Mouse (Mus musculus) left cerebral cortex, postnatal 4 days (tissue): ENCODE results near the gene Gm49322. TPM values are rescaled to one million over a fixed set of nuclear protein-coding genes. Genes with fewer than 3 reads are reported as not detected.
"Not testable (repeated sequence)": the region's sequence is repeated elsewhere in the genome, so short reads cannot be mapped to it uniquely, and the experiment has no call there.

Experiments
- DNase-seq: peaks from one replicate; pipeline ENCODE4 v3.0.0-alpha.2; 2022
- intact Hi-C: fragments of 180-260 bp; cut with DNase I; formaldehyde crosslinking; loops from one replicate; pipeline ENCODE4 v1.15.1; 2025
- total RNA-seq, 2 experiments: library from RNA; stranded (reverse); gene quantifications; 2 replicates each; pipeline ENCODE4 v1.2.3; 2021

Gene Gm49322
- total RNA-seq, 2 experiments from 2014 or later = 3.7 to 4.8 TPM

DNA sequence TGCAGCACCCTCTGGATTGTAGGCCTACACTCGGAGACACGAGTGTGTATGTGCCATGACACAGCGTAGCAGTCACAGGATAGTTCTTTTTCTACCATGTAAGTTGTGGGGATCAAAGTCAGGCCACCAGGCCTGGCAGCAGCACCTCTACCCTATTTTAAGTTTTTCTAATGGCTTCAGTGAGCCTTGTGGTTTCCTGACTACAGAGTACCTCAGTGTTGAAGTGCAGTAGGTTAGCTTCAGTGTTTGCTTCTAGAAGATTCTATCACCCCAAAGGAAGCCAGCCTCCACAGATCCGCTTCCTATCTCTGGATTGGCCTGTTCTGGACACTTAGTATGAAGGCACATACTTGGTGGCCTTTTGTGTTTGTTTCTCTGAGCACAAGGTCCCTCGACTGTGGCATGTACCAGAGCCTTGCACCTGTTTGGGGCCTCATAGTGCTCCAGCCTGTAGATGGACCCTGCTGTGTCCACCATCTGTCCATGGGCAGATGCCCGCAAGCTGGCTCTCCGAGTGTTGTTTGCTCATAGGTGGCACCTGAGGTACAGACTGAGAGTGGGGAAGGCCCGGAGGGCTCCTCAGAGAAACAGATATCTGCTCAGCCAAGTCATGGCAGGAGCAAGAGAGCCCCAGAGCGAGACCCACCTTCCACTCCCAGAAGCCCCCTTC is 4.4 kb downstream of the Gm49322 start:
- intact Hi-C loops = no loop called here
- peak; percentile 48 for DNase-seq

DNA sequence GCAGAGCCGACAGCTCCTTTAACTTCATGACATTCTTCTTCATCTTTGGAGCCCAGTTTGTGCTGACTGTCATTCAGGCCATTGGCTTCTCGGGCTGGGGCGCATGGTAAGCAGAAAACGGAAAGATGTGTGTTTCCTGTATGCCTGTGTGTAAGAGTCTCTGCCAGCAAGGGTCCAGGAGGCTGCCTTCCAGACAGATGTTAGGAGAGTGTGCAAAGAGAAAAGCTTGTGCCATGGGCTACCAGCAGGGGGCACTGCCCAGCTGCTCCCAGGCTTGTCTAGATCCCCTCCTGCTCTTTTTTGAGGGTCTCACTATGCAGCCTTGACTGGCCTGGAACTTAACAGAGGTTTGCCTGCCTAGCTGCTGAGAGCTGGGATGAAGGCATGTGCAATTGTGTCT is 5.2 kb downstream of the Gm49322 start:
- peak; percentile 51 for DNase-seq
- intact Hi-C loops = no loop called here

DNA sequence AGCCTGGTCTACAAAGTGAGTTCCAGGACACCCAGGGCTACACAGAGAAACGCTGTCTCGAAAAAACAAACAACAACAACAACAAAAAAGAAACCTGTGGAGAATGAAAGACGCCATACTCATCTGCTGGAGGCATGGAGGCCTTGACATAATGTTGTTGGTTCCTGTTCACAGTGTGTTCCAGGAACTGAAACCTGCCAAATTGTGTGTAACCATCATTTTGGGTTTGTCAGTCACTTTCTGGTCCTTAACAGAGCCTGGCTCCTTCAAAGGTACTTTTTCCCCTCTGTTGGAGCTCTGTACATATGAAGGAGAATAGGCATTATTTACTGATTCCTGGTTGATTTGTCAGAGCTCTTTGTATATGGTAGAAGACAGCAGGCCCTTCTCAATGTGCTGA is 6.1 kb downstream of the Gm49322 start:
- DNase-seq = no peak
- intact Hi-C loops = no loop called here

DNA sequence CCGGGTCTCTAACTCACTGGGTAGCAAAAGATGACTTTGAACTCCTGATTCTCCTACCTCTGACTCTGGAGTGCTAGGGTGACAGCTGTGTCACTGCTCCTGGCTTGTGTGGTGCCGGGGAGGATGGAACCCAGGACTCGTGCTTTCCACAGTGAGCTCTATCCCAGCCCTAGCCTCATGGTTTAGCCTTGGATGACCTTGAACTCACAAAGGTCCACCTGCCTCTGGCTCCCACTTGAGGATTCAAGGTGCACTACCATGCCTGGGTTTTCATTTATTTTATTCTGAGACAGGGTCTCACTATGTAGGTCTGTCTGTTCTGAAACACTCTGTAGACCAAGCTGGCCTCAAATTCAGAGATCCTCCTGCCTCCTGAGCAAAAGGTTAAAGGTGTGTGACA is 8.0 kb downstream of the Gm49322 start:
- intact Hi-C loops = no loop called here
- no peak for DNase-seq

DNA sequence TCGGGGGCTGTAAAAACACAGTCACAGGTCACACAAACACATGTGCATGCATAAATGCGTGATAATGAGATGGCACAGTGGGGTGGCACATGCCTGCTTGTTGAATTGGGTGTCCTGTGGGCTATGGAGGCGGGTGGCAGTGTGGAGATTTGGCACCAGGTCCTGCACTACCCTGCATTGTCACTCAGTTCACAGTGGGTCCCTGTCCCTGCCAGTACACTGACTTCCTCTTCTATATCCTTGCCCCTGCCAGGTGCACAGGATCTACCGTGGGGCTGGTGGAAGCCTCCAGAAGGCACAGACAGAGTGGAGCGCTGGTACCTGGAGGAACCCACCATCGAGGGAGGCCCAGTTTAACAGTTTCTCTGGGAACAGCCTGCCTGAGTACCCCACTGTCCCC is 8.5 kb downstream of the Gm49322 start:
- intact Hi-C loops = no loop called here
- no peak for DNase-seq

DNA sequence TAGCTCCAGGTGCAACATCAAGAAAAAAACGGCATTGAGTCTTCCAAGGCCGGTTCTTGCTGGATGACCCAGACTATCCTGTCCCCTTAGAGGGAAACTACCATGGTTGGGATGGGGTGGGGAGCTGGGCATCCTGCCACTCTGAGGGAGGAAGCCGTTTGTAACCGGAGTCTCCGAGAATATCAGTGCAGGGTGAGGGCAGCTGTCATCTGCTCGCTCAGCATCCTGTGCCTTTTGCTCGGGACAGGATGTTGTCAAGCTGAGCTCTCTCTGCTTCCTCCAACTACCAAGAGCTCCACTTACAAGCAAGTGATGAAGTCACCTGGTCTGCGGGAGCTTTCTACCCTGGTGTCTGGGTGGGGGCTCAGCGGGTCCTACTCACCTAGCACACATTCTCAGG is 12.4 kb downstream of the Gm49322 start:
- intact Hi-C loops = no loop called here

DNA sequence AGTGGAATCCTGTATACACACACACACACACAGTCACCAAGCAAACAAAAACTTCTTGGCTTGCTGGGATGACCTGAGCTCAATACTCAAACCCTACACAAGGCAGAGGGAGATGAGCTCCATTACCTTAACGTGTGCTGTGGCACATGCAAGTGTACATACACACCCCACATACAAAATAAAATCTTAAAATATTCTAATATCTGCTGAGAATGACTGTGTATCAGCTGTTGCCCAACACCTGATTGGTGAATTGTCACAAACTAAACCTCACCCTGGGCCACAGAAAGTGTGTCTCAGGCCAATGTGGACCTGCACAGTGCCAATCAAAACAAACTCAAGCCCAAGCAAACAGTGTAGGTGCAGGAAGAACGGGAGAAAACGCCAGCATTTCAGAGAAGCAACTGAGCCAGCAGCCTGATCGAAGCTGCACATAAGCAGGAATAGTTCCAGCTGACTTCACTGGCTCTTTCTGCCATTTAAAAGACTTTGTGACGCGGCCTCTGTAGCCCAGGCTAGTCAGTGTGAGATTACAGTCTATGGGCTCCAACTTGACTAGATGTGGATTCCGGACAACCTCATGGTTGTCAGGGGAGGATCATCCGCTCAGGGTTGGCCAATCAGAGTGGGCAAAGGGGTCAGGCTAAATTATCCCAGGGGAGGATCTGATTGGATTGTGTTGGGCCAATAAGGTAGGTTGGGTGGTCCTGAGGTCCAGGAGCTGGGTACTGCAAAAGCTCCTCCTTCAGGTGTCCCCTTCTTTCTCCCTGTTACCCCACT is 13.8 kb downstream of the Gm49322 start:
- DNase-seq = no peak
- intact Hi-C loops = no loop called here

More for the DNA sequence above, 12.4 kb downstream of the Gm49322 start:
- DNase-seq = no peak

DNA sequence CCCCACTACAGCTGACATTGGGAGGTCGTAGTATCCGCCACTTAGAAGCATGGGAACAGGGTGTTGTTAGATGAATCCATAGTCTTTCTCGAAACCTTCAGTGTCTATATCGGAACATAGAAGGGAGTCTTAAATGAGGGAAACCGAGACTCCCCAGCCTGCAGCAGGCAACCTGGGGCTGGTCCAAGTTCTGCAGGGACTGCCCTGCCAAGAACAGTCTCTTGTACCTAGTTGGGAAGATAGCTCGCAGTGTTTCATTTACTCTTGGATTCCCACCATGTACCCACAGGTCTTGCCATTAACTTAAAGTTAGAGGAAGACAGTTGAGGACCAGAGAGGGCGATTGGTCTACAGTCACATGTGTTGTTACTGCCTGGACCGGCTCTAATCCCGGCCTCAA is 14.5 kb downstream of the Gm49322 start:
- no peak for DNase-seq

DNA sequence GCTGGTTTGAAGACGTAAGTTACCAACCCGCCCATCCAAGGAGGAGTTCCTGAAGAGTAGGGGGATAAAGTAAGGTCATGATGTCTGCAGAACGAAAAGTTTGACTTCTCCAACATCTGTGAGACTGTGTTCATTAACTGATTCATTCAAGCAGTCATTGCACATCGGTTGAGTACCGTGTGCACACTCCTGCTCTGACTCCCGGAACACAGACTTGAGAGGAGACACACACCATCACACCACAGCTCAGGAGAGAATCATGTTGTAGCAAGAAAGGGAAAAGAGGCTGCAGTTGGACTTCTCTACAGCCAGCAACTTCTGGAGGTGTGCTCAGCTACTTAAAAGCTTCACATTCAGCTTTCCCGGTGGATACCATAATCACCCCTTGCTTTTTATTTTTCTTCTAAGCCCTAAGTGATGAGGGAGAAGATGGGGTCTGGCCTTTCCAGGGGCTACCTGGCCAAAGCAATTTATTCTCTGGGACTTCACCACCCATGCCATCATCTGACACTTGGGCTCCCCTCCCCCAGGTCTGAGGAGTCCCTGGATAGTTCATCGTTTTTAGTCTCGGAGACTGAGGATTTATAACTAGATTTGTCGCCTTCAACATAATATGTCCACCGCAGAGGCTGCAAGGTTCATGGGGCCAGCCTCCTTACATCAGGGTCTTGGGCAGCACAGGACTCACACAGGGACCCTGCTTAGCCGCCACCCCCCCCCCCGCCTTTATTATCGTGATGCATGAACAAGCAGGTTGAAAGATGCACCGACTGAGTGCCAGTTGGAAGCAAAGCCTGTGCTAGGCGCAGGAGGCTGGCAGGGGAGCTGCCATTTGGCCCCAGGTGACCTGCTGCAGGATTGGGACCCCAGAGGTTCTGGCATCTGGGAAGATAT is 15.2 kb downstream of the Gm49322 start:
- intact Hi-C loops = no loop called here
- DNase-seq = no peak

More for the DNA sequence above, 14.5 kb downstream of the Gm49322 start:
- intact Hi-C loops = no loop called here

DNA sequence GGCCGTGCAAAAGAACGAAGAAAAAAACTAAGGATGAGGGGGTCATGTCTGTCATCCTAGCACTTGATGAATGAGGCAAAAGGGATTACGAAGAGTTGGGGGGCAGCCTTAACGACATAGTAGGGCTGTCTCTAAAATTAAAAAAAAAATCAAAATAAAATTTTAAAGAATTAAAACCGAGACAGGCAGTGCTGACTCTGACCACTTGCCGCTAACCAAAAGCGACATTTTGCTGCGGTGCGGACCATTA is 15.8 kb downstream of the Gm49322 start:
- intact Hi-C loops = no loop called here
- no peak for DNase-seq

DNA sequence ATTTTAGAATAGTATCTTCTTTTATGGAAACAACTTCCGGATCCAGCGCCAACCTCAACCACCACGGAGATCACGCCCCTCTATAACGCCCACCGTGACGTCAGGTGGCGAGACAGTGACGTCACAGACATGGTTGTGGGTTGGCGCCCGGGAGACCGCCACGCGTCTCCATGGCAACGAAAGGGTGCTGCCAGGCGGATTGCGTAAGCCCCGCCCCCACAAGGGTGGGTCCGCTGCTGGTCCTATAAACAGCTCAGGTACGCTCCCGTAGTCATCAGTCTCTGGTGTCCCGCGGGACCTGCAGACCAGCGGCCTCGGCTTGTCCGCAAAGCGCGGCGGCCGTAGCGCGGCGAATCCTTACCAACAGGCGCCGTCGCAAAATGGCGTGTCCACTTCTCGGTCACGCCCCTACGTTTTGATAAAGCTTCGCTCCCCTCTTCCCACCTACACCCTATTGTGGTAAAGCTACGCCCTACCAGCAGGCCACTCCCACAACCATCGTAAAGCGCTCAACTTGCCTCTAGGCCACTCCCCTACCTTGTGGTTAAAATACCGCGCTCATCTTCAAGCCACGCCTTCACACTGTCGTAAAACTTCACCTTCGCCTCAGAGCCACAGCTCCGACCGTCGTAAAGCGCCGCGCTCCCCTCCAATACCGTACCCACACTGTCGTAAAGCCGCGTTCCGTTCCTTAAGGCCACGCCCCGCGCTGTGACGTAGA is 16.3 kb downstream of the Gm49322 start:
- intact Hi-C loops = no loop called here

DNA sequence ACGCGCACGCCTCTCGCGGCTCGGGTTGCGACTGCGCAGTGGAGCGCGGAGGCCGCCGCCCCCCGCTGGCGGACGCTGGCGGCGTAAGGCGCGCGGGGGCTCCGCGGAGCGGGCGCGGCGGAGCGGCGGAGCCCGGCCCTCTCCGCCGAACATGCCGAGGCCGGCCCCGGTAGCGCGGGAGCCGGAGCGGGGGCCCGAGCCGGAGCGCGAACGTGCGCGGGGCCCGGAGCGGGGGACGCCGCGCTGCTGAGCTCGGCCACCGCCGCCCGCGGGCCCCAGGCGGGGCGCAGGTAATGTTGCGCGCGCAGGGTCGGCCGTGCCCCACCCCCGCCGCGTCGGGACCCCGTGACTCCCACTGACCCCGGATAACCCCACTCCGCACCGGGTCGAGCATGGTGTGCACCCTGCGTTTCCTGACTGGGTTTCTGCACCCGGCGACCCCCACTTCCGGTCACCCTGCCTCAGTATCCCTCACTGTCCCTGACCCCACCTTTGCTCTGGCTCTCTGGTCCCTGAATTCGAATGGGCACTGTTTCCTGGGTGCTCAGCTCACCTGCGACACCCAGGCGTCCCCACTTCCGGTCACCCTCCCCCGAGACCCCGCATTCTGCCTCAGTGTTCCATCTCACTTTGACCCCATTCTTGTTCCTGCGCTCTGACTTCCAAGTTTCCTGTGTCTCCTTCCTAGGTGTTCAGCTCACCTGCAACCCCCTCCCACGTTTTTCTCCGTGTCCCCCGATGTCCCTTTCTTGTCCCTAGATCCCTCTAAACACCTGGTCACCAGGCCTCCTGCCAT is 17.0 kb downstream of the Gm49322 start, which contains the start of gene Csnk1g2:
TSS of gene Csnk1g2 (plus strand) at position 178 of the 796 bp plus-strand sequence.
- intact Hi-C loops = no loop called here
- peak; percentile 57 for DNase-seq

More for the DNA sequence above, 16.3 kb downstream of the Gm49322 start:
- peak; percentile 100 for DNase-seq

DNA sequence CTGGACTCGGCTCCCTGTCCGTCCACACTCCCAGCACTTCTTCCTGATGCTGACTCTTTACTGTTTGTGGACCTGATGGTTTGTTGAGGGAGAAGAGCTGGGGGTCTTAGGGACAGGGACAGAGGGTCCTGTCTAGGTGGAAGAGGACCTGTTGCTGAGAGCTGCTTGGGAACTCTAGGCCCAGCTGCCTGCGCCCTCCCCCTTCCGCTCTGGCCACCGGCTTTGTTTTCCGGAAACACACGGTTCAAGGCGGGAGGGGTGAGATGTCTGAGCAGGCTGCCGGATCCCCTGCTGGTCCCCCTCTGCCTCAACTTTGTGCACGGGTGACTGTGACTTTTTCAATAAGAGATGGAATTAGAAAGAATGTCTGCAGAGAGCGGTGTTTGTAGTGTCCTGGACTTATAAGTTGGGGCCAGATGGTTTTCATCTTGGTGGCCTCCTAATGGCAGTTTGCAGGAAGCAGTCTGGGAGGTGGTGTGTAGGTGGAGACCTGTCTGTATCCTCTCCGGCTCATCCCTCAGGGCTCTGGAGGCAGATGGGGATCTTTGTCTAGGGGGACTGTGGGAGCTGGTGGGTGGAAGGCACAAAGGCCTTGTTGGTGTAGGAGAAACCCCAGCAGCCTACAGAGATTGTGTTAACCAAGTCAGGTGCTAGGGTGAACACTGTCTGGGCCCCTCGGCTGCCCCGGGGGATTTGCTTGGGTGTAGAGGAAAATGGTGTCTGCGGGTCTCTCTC is 17.8 kb downstream of the Gm49322 start:
- intact Hi-C loops = no loop called here
- no peak for DNase-seq

DNA sequence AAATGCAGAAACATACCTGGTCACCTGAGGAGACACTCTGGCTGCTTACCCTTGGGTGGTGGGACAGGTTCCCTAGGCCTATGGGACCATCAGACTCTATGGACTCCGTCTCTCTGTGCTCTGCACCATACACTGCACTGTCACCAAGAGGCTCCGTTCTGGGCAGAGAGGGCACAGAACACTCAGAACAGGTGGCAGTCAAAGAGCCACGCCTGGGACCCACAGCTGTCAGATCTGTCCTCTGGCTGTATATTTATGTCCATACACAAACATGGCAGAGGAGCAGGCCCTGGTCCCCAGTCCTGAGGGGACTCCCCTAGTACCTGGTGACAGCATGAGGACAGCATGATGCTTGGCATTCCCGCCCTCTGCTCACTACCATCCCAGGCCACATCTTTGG is 19.9 kb downstream of the Gm49322 start:
- intact Hi-C loops = no loop called here
- no peak for DNase-seq

DNA sequence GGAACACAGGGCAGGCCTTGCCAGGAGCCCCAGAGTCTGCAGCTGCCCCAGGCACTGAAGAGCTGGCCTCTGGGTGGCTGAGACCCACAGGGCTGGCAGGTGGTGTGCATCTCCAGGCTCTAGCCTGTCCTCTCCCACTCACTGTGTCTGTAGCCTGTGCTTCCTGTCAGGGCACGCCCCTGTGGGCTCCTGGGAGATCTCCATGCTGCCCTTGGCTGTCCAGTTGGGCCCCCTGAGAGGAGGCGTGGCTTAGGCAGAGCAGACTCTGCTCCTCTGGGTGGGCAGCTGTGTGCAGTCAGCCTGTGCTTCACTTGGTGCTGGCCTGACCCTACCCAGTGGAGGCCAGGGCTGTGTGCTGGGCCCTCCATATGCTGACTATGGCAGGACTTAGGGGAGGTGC is 21.9 kb downstream of the Gm49322 start:
- intact Hi-C loops = no loop called here
- DNase-seq = no peak

DNA sequence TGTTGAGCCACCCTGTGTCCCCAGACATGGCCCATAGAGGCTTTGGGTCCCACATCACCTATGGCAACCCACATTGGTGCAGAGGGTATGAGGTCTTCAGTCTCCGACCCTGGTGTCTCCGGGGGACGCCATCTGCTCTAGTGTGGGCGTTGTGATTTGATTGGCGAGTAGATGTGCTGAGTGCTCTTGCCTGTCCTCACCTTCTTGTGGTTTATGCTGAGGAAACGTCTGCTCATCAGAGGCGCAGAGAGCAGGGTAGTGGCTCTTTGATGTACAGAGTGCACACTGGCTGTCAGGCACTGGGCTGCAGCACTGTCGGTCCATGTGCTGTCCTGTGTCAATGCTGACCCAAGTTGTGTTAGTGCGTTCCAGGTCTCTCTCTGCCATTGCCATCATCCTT is 23.1 kb downstream of the Gm49322 start:
- DNase-seq = no peak
- intact Hi-C loops = no loop called here

DNA sequence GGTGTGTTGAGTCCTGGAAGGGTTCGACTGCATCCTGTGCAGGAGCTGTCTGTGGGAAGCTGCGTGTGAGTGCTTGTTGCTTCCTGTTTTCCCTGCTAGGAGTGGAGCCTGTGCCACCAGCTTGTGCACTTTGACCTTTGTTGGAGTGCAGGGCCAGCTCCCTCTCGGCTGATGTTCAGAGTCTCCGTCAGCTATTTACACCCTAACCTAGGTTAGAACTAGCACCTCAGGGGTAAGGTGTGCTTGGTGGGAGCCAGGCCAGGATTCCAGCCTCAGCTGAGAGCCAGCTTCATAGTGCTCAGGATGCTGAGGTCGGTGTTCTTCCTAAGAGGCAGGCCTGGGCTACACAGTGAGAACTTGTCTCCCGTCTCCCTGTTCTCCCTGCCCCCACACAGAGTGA is 29.5 kb downstream of the Gm49322 start:
- no peak for DNase-seq
- intact Hi-C loops = no loop called here

DNA sequence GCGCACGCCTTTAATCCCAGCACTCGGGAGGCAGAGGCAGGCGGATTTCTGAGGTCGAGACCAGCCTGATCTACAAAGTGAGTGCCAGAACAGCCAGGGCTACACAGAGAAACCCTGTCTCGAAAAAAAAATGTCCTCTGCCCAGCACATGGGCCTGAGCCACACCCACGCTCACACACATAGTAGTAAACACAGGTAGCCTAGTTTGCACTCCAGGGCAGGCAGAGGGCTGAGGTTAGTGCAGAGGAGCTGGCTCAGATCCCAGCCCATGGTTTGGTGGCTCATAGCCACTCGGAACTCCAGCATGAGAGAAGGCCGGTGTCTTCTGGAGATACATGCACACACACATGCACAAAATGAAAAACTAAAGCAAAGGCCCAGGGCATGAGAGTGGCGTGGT is 41.1 kb downstream of the Gm49322 start:
- intact Hi-C loops = no loop called here
- no peak for DNase-seq

DNA sequence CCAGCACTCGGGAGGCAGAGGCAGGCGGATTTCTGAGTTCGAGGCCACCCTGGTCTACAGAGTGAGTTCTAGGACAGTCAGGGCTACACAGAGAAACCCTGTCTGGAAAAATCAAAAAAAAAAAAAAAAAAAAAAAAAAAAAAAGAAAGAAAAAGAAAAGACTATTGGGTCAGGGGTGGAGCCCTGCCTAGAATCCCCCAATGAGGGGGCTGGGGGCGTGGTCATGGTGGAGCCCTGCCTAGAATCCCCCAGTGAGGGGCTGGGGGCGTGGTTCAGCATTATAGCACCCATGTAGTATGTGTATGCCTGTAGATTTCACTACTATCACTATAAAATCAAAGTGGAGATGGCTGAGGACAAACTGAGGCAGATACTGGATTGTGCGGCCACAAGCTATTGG is 44.1 kb downstream of the Gm49322 start:
- DNase-seq, intact Hi-C loops: not testable (repeated sequence)
